8 mouse cellular contexts compared by ENCODE assay signal in genomic region chr5:147992581-147993378, GRCm38 (mm10). TPM values are rescaled to one million over a fixed set of nuclear protein-coding genes. Genes with fewer than 3 reads are reported as not detected.
A peak's percentile ranks its signal among the peaks of the same experiment; 100 is the strongest.
DNase-seq lines count a peak whose midpoint lies in the region; ATAC-seq and TF ChIP-seq lines count a peak whose summit lies in the region.

No protein-coding gene starts in this region.

- peak; percentile 87 for DNase-seq in hindbrain, embryonic 10.5 days (ENCODE audit: low spot score)
- peak; percentile 86 for DNase-seq in adrenal gland, postnatal 25 days
- peak; percentile 76 for DNase-seq in gastrocnemius, adult 2 months
- peak; percentile 36 for DNase-seq in hindbrain, embryonic 14.5 days (ENCODE audit: low spot score)
- peak; percentile 87 for DNase-seq in liver, adult 2 months (ENCODE audit: extremely low read depth, low read depth, low spot score)
- peak; percentile 80 for DNase-seq in yolk sac, embryonic 10.5 days (ENCODE audit: low spot score)

- H3K27ac ChIP-seq in hindbrain, embryonic 10.5 days, result no peak overlapping the region
- no peak overlapping the region for H3K27ac ChIP-seq in hindbrain, embryonic 16.5 days (ENCODE audit: low read depth, low read length)
- no peak overlapping the region for H3K27ac ChIP-seq in gastrocnemius, adult 2 months
- no peak overlapping the region for H3K27ac ChIP-seq in hindbrain, embryonic 14.5 days
- no peak overlapping the region for H3K27ac ChIP-seq in liver, adult 2 months (replicated peaks; ENCODE audit: insufficient read depth, low read depth, low read length)
- no peak overlapping the region for H3K27ac ChIP-seq in neural tube, embryonic 12.5 days

- peaks cover 8% of the 10 kb centered on the region for H3K4me1 ChIP-seq in hindbrain, embryonic 10.5 days (replicated peaks)
- H3K4me1 ChIP-seq in hindbrain, embryonic 16.5 days (ENCODE audit: control insufficient read depth, insufficient read depth, low read depth, low read length), result no peaks in the 10 kb centered on the region
- H3K4me1 ChIP-seq in hindbrain, embryonic 14.5 days (replicated peaks; ENCODE audit: control insufficient read depth, insufficient read depth, low read length), result no peaks in the 10 kb centered on the region
- H3K4me1 ChIP-seq in liver, adult 2 months (ENCODE audit: control insufficient read depth, insufficient read depth, low read length), result no peaks in the 10 kb centered on the region; the same call in 1 of the 2 replicates
- no peaks in the 10 kb centered on the region for H3K4me1 ChIP-seq in neural tube, embryonic 12.5 days

- no peaks in the 10 kb centered on the region for H3K27me3 ChIP-seq in hindbrain, embryonic 10.5 days (ENCODE audit: insufficient read depth, poor library complexity, severe bottlenecking)
- no peaks in the 10 kb centered on the region for H3K27me3 ChIP-seq in hindbrain, embryonic 16.5 days (replicated peaks; ENCODE audit: control insufficient read depth, insufficient read depth, low read length)
- H3K27me3 ChIP-seq in hindbrain, embryonic 14.5 days (ENCODE audit: control insufficient read depth, insufficient read depth, low read length), result no peaks in the 10 kb centered on the region
- H3K27me3 ChIP-seq in liver, adult 2 months (ENCODE audit: control insufficient read depth, insufficient read depth, low read length), result no peaks in the 10 kb centered on the region
- H3K27me3 ChIP-seq in neural tube, embryonic 12.5 days (replicated peaks), result no peaks in the 10 kb centered on the region

- intact Hi-C loops in gastrocnemius, adult 2 months (cut with DNase I), result no loop called here

- ATAC-seq in hindbrain, embryonic 16.5 days, result no peak
- ATAC-seq in hindbrain, embryonic 14.5 days (ENCODE audit: low FRiP score), result no peak
- 0 out of 2 replicates have a peak, but pooled peaks have one; percentile 48 for ATAC-seq in neural tube, embryonic 12.5 days (ENCODE audit: low FRiP score, low read depth)

- TF ChIP-seq CTCF in gastrocnemius, adult 2 months (IDR thresholded peaks at IDR 0.05), result peak; percentile 13; the same call in 1 of the 2 replicates
- no peak for TF ChIP-seq CTCF in liver, adult 2 months (IDR thresholded peaks at IDR 0.05; ENCODE audit: low read depth, low read length)

- no peak for TF ChIP-seq POLR2A in liver, adult 2 months (IDR thresholded peaks at IDR 0.05; ENCODE audit: extremely low read depth, insufficient read depth, low read length)

- no peaks in the 10 kb centered on the region for H3K79me2 ChIP-seq in liver, adult 2 months (ENCODE audit: control insufficient read depth, insufficient read depth, low read length)

- peak overlapping the region; percentile 28 for H3K4me3 ChIP-seq in hindbrain, embryonic 10.5 days
- no peak overlapping the region for H3K4me3 ChIP-seq in hindbrain, embryonic 16.5 days (ENCODE audit: low read length)
- peak overlapping the region; percentile 49 for H3K4me3 ChIP-seq in gastrocnemius, adult 2 months
- H3K4me3 ChIP-seq in hindbrain, embryonic 14.5 days (replicated peaks; ENCODE audit: low read length), result no peak overlapping the region
- no peak overlapping the region for H3K4me3 ChIP-seq in liver, adult 2 months (ENCODE audit: insufficient read depth, low read depth, low read length)
- H3K4me3 ChIP-seq in neural tube, embryonic 12.5 days, result no peak overlapping the region

- no peak overlapping the region for H3K4me2 ChIP-seq in hindbrain, embryonic 16.5 days (ENCODE audit: low read length)
- H3K4me2 ChIP-seq in hindbrain, embryonic 14.5 days (replicated peaks), result no peak overlapping the region
- H3K4me2 ChIP-seq in neural tube, embryonic 12.5 days (replicated peaks), result 0 out of 2 replicates have a peak overlapping the region, but pooled peaks have one; percentile 20

- no peak overlapping the region for H3K9ac ChIP-seq in hindbrain, embryonic 16.5 days (ENCODE audit: low read depth, low read length)
- no peak overlapping the region for H3K9ac ChIP-seq in hindbrain, embryonic 14.5 days
- H3K9ac ChIP-seq in liver, adult 2 months (ENCODE audit: low read depth, low read length), result no peak overlapping the region
- no peak overlapping the region for H3K9ac ChIP-seq in neural tube, embryonic 12.5 days

- WGBS in hindbrain, embryonic 10.5 days, result 25% methylated on average over 20 of the region's 20 CpGs
- 26% methylated on average over 20 of the region's 20 CpGs for WGBS in hindbrain, embryonic 16.5 days
- WGBS in hindbrain, embryonic 14.5 days, result 31% methylated on average over 20 of the region's 20 CpGs
- WGBS in liver, adult 2 months, result 7% methylated on average over 20 of the region's 20 CpGs
- WGBS in neural tube, embryonic 12.5 days, result 30% methylated on average over 20 of the region's 20 CpGs

- no peaks in the 10 kb centered on the region for H3K9me3 ChIP-seq in hindbrain, embryonic 10.5 days
- no peaks in the 10 kb centered on the region for H3K9me3 ChIP-seq in hindbrain, embryonic 16.5 days (ENCODE audit: control insufficient read depth, low read length)
- H3K9me3 ChIP-seq in hindbrain, embryonic 14.5 days (ENCODE audit: control insufficient read depth, low read length), result no peaks in the 10 kb centered on the region
- H3K9me3 ChIP-seq in neural tube, embryonic 12.5 days, result no peaks in the 10 kb centered on the region

- no peaks in the 10 kb centered on the region for H3K36me3 ChIP-seq in hindbrain, embryonic 10.5 days
- no peaks in the 10 kb centered on the region for H3K36me3 ChIP-seq in hindbrain, embryonic 16.5 days (ENCODE audit: control insufficient read depth, insufficient read depth, low read length)
- no peaks in the 10 kb centered on the region for H3K36me3 ChIP-seq in hindbrain, embryonic 14.5 days (replicated peaks; ENCODE audit: control insufficient read depth, insufficient read depth)
- no peaks in the 10 kb centered on the region for H3K36me3 ChIP-seq in liver, adult 2 months (ENCODE audit: control insufficient read depth, insufficient read depth, low read length)
- H3K36me3 ChIP-seq in neural tube, embryonic 12.5 days, result no peaks in the 10 kb centered on the region

RNA-seq across cellular contexts. Expression of gene Mtus2, which starts 35.7 kb away (rescaled TPM):
- polyA plus RNA-seq in hindbrain, embryonic 10.5 days (2016; fragmentation: Nextera tagmentation; extraction: Ambion mirVana), result 4.5 and 15.0 TPM in 2 replicates
- polyA plus RNA-seq in hindbrain, embryonic 16.5 days (2015; fragmentation: Nextera tagmentation; extraction: Ambion mirVana), result 34.8 and 39.4 TPM in 2 replicates
- 3.8 and 4.7 TPM in 2 replicates for total RNA-seq in adrenal gland, postnatal 25 days (2021)
- total RNA-seq in gastrocnemius, adult 2 months (2021), result under 1 TPM; 0.08 to 0.15 TPM
- 42.0 and 49.4 TPM in 2 replicates for polyA plus RNA-seq in hindbrain, embryonic 14.5 days (2014; fragmentation: Nextera tagmentation; extraction: Ambion mirVana)
- total RNA-seq in liver, adult 2 months (2014; rRNA removed), result 0.18 and 0.94 TPM in 2 replicates
- 0.66 and 2.0 TPM in 2 replicates for polyA plus RNA-seq in liver, adult 2 months (2012; rRNA removed)
- 53.5 and 54.9 TPM in 2 replicates for polyA plus RNA-seq in neural tube, embryonic 12.5 days (2016; fragmentation: Nextera tagmentation; extraction: Ambion mirVana)

Comparison
In these comparisons a context has a peak if more than half of its experiments do, and no peak if none do; other contexts are left out.
1. H3K4me3 ChIP-seq: peak in hindbrain, embryonic 10.5 days (single experiment) and gastrocnemius, adult 2 months (single experiment); none in hindbrain, embryonic 16.5 days (single experiment), hindbrain, embryonic 14.5 days (single experiment), liver, adult 2 months (single experiment) and neural tube, embryonic 12.5 days (single experiment).
2. DNase-seq: peak in every context shown above with its lines; median percentile 87 in hindbrain, embryonic 10.5 days; 87 in liver, adult 2 months; 86 in adrenal gland, postnatal 25 days; 80 in yolk sac, embryonic 10.5 days; 76 in gastrocnemius, adult 2 months; 36 in hindbrain, embryonic 14.5 days.